Mouse (Mus musculus): ENCODE data around the gene Cdc42se2.

DNA sequence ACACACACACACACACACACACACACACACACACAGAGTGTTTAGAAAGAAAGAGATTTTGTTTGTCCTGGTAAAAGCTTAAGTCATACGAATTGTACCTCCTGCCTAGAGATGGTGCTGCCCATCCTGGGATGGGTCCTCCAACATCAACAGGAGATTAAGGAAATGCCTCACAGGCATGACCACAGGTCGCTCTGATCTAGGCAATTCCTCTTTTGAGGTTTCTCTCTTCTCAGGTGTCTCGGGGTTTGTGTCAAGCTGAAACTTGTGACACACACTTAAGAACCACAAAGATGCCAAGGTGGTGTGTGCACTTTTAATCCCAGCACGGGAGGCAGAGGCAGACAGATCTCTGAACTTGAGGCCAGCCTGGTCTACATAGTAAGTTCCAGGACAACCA lies 20.7 kb upstream of the Cdc42se2 start:
- no peak for TF ChIP-seq CTCF (IDR thresholded peaks at IDR 0.05; ENCODE audit: borderline replicate concordance, extremely low read depth, insufficient read depth, insufficient read length)
- TF ChIP-seq POLR2A (IDR thresholded peaks at IDR 0.05; ENCODE audit: borderline replicate concordance, extremely low read depth, insufficient read depth, insufficient read length, poor library complexity, severe bottlenecking): no peak

All from brain, embryonic 14.5 days (tissue).